Mouse (Mus musculus): ENCODE results near the gene Saysd1. TPM values are rescaled to one million over a fixed set of nuclear protein-coding genes. Genes with fewer than 3 reads are reported as not detected.

Saysd1 gene
- polyA plus RNA-seq, 1 experiment from 2014 or later: 14.6 TPM

DNA sequence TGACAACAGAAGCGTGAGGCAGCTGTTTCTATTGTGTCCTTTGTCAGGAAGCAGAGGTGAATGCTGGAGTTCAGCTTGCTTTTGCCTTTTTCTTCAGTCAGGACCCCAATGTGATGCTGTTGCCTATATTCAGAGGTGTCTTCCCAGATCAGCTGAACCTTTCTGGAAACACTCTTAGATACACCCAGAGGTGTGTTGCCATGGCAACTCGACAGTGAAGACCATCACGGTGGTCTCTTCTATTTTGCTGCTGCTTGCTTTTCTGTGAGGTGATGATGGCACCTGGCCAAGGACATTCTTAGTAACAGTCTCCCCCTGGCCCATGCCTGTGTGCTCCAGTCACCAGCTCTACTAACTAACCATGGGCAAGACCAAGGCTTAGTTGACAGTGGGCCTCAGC, 33.5 kb upstream of the Saysd1 start:
- 86% methylated on average over 3 of the region's 3 CpGs for WGBS
- Histone ChIP-seq H3K9ac (ENCODE audit: low read depth, low read length) (no peak overlapping the region), H3K36me3 (ENCODE audit: control insufficient read depth, insufficient read depth, low read length) (no peaks in the 10 kb centered on the region), H3K4me2 (ENCODE audit: low read depth, low read length) (no peak overlapping the region), H3K4me3 (ENCODE audit: low read depth, low read length) (no peak overlapping the region), H3K27me3 (replicated peaks; ENCODE audit: control insufficient read depth, insufficient read depth, low read length) (no peaks in the 10 kb centered on the region), H3K9me3 (ENCODE audit: control insufficient read depth, low read length) (no peaks in the 10 kb centered on the region), H3K27ac (replicated peaks; ENCODE audit: low read depth, low read length) (no peak overlapping the region), H3K4me1 (ENCODE audit: control insufficient read depth, insufficient read depth, low read length) (no peaks in the 10 kb centered on the region)
- ATAC-seq (ENCODE audit: low read depth) (no peak), DNase-seq (ENCODE audit: low spot score) (no peak)

DNA sequence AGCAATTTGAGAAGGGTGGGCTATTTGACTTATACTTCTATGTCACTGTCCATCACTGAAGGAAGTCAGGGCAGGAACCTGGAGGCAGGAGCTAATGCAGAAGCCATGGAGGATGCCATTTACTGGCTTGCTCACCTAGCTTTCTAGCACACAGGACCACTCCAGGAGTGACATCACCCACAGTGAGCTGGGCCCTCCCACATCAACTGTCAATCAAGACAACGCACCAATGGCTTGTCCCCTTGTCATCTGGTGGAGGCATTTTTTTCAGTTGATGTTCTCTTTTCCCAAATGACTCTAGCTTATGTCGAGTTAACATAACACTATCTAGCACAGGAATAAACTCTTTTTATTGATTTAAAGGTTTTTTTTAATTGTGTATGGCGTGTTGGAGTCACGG, 30.9 kb upstream of the Saysd1 start:
- Histone ChIP-seq H3K4me1 (ENCODE audit: control insufficient read depth, insufficient read depth, low read length) (no peaks in the 10 kb centered on the region), H3K9ac (ENCODE audit: low read depth, low read length) (no peak overlapping the region), H3K36me3 (ENCODE audit: control insufficient read depth, insufficient read depth, low read length) (no peaks in the 10 kb centered on the region), H3K9me3 (ENCODE audit: control insufficient read depth, low read length) (no peaks in the 10 kb centered on the region), H3K27ac (replicated peaks; ENCODE audit: low read depth, low read length) (no peak overlapping the region), H3K4me3 (ENCODE audit: low read depth, low read length) (no peak overlapping the region), H3K4me2 (ENCODE audit: low read depth, low read length) (no peak overlapping the region), H3K27me3 (replicated peaks; ENCODE audit: control insufficient read depth, insufficient read depth, low read length) (no peaks in the 10 kb centered on the region)
- ATAC-seq (ENCODE audit: low read depth) (no peak), DNase-seq (ENCODE audit: low spot score) (no peak)
- 92% methylated on average over 4 of the region's 4 CpGs for WGBS

DNA sequence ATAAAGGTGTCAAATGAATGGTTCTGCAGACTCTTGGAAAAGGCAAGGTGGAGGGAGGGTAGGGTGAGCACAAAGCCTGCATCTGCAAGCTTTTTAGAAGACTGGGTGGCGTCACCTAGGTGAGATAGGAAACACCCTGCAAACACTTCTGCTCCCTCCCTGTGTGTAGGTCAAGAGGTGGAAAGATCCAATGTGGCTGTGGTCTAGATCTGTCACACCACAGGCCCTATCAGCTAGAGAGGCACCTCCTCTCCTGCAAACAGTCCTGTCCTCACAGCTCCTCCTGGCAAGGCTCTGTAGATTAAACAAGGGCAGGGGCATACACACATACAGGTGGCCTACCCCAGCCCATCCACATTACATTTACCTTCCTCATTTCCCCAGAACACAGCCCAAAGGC, 30.1 kb upstream of the Saysd1 start:
- no peaks in the 10 kb centered on the region for H3K36me3 ChIP-seq (ENCODE audit: control insufficient read depth, insufficient read depth, low read length)
- H3K4me1 ChIP-seq (ENCODE audit: control insufficient read depth, insufficient read depth, low read length): no peaks in the 10 kb centered on the region
- no peaks in the 10 kb centered on the region for H3K27me3 ChIP-seq (replicated peaks; ENCODE audit: control insufficient read depth, insufficient read depth, low read length)
- H3K27ac ChIP-seq (replicated peaks; ENCODE audit: low read depth, low read length): no peak overlapping the region
- DNase-seq (ENCODE audit: low spot score): no peak
- H3K4me3 ChIP-seq (ENCODE audit: low read depth, low read length): no peak overlapping the region
- no peaks in the 10 kb centered on the region for H3K9me3 ChIP-seq (ENCODE audit: control insufficient read depth, low read length)
- WGBS: 64% methylated on average over 1 of the region's 1 CpGs
- no peak overlapping the region for H3K9ac ChIP-seq (ENCODE audit: low read depth, low read length)
- no peak for ATAC-seq (ENCODE audit: low read depth)
- H3K4me2 ChIP-seq (ENCODE audit: low read depth, low read length): no peak overlapping the region

DNA sequence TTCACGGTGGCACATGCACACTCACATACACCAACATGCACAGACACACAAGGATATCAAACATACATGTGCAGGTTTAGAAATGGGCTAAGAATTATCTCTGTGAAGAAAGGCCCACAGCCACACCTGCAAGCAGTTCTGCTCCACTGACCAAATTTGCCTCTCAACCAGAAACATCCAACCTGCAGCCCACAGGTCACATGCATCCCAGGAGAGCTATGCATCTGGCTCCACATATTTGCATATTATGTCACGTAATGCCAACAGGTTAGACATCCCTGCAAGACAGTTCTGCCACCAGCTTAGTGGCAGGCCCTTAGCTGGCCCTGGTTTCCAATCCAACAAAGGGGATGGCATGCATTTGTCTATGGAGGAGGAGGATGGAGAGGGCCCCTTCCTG, 29.7 kb upstream of the Saysd1 start:
- DNase-seq (ENCODE audit: low spot score) (no peak), ATAC-seq (ENCODE audit: low read depth) (no peak)
- Histone ChIP-seq H3K4me2 (ENCODE audit: low read depth, low read length) (no peak overlapping the region), H3K36me3 (ENCODE audit: control insufficient read depth, insufficient read depth, low read length) (no peaks in the 10 kb centered on the region), H3K27ac (replicated peaks; ENCODE audit: low read depth, low read length) (no peak overlapping the region), H3K27me3 (replicated peaks; ENCODE audit: control insufficient read depth, insufficient read depth, low read length) (no peaks in the 10 kb centered on the region), H3K9ac (ENCODE audit: low read depth, low read length) (no peak overlapping the region), H3K4me3 (ENCODE audit: low read depth, low read length) (no peak overlapping the region), H3K4me1 (ENCODE audit: control insufficient read depth, insufficient read depth, low read length) (peaks cover 3% of the 10 kb centered on the region; the same call in 1 of the 2 replicates), H3K9me3 (ENCODE audit: control insufficient read depth, low read length) (no peaks in the 10 kb centered on the region)
- 92% methylated on average over 2 of the region's 2 CpGs for WGBS

DNA sequence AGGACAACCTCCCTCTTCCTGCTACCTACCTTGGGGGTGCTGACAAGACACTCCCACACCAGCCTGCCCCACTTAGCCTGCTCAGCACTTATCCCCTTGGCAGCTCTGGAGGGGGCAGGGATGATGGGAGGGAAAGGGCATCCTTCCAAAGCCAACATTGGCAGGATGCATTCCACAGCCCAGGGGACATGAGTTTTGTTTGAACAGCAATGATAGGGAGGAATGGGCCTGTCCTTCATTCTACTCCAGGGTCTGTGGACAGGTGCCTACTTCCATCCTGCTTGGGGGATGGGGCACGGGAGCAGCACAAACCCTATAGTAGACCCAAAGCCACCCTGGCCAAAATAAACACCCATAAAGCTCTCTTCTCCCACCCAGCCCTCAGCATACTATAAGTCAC, 27.1 kb upstream of the Saysd1 start:
- no peak overlapping the region for H3K9ac ChIP-seq (ENCODE audit: low read depth, low read length)
- peaks cover 13% of the 10 kb centered on the region for H3K4me1 ChIP-seq (ENCODE audit: control insufficient read depth, insufficient read depth, low read length)
- 60% methylated on average over 1 of the region's 1 CpGs for WGBS
- H3K27me3 ChIP-seq (replicated peaks; ENCODE audit: control insufficient read depth, insufficient read depth, low read length): no peaks in the 10 kb centered on the region
- H3K36me3 ChIP-seq (ENCODE audit: control insufficient read depth, insufficient read depth, low read length): no peaks in the 10 kb centered on the region
- DNase-seq (ENCODE audit: low spot score) (peak; percentile 34), ATAC-seq (ENCODE audit: low read depth) (no peak)
- H3K4me2 ChIP-seq (ENCODE audit: low read depth, low read length): no peak overlapping the region
- no peak overlapping the region for H3K27ac ChIP-seq (replicated peaks; ENCODE audit: low read depth, low read length)
- H3K4me3 ChIP-seq (ENCODE audit: low read depth, low read length): no peak overlapping the region
- H3K9me3 ChIP-seq (ENCODE audit: control insufficient read depth, low read length): no peaks in the 10 kb centered on the region

DNA sequence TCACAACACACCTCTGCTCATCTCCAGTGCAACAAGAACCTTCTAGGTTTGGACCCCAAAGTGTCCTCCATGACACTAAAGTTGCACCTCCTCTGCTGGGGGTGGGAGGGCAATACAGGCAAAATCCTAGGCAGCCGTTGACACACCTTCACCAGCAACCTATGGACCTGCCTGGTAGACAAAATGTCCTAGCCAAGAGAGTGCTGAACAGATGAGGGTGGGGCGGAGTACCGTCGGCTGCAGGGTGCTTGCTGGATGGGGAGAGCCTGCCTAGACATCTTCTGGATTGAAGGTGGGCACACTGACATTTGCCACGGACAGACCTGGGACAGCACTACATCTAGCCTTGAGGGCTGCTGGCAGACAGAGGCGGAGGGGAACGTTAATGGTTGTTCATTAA, 26.1 kb upstream of the Saysd1 start:
- no peak for ATAC-seq (ENCODE audit: low read depth)
- Histone ChIP-seq H3K4me1 (ENCODE audit: control insufficient read depth, insufficient read depth, low read length) (peaks cover 15% of the 10 kb centered on the region), H3K27ac (replicated peaks; ENCODE audit: low read depth, low read length) (no peak overlapping the region), H3K4me3 (ENCODE audit: low read depth, low read length) (no peak overlapping the region), H3K27me3 (replicated peaks; ENCODE audit: control insufficient read depth, insufficient read depth, low read length) (no peaks in the 10 kb centered on the region), H3K4me2 (ENCODE audit: low read depth, low read length) (no peak overlapping the region), H3K36me3 (ENCODE audit: control insufficient read depth, insufficient read depth, low read length) (no peaks in the 10 kb centered on the region), H3K9me3 (ENCODE audit: control insufficient read depth, low read length) (no peaks in the 10 kb centered on the region), H3K9ac (ENCODE audit: low read depth, low read length) (no peak overlapping the region)
- 89% methylated on average over 7 of the region's 7 CpGs for WGBS
- DNase-seq (ENCODE audit: low spot score): no peak

DNA sequence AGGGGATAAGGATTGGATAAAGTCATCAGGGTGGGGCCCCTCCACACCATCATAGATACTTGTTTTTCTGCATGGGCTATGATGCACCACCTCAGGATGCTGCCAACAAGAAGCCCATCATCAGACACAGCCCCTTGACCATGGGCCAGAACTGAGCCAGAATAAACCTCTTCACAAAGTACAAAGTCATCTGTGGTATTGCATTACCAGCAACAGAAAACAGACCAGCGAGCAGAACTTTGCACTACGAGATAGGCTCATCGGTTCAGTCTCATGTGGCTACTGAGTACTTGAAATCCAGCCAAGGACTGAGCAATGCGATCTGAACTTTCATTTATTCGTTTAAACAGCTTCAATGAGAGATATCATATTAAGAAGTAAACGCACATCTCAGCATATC, 24.4 kb upstream of the Saysd1 start:
- DNase-seq (ENCODE audit: low spot score): peak; percentile 51
- H3K27ac ChIP-seq (replicated peaks; ENCODE audit: low read depth, low read length): 0 out of 2 replicates have a peak overlapping the region, but pooled peaks have one; percentile 39

DNA sequence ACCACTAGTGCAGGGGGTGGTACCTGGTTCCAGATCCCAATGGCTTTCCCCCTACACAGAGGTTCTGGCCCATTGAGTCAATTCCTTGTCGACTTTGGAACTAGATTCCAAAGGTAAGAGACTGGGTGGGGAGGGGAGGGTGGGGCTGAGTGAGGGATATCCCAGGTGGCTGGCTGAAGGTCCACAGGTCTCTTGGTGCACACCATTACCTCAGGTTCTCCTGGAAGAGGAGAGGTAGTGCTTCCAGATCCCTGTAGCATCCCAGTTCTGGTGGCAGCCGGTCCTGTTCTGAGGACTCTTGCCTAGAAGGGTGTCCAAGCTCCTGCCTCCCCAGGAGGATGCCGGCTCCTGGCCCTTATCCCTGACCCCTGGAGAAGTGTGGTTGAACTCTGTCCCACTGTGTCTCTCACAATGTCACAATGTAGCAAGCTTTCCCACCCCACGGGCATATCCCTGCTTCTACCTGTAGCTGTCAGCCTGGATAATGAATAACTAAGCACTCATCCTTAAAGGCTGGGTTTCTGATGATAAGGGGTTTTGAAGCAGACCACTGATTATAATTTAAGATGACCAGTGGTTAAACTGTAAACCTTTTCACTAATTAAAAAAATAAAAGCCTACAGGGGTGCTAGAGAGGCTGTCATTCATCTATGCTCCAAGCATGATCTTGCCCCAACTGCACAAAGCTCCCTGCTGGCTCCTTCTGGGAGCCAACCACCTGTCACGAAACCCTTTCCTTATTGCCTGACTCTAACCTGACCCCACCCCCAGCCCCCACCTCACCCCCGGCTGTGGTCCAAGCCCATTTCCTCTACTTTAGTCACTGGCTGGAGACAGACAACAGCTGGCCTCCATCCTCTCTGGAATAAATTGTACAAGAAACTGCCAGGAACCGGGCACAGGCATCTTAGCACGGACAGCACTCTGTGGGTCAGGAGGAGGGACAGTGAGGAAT, 20.7 kb upstream of the Saysd1 start:
- Histone ChIP-seq H3K4me1 (ENCODE audit: control insufficient read depth, insufficient read depth, low read length) (peaks cover 23% of the 10 kb centered on the region), H3K36me3 (ENCODE audit: control insufficient read depth, insufficient read depth, low read length) (no peaks in the 10 kb centered on the region), H3K4me2 (ENCODE audit: low read depth, low read length) (no peak overlapping the region), H3K9ac (ENCODE audit: low read depth, low read length) (no peak overlapping the region), H3K27ac (replicated peaks; ENCODE audit: low read depth, low read length) (no peak overlapping the region), H3K9me3 (ENCODE audit: control insufficient read depth, low read length) (no peaks in the 10 kb centered on the region), H3K4me3 (ENCODE audit: low read depth, low read length) (no peak overlapping the region), H3K27me3 (replicated peaks; ENCODE audit: control insufficient read depth, insufficient read depth, low read length) (no peaks in the 10 kb centered on the region)
- no peak for ATAC-seq (ENCODE audit: low read depth)
- DNase-seq (ENCODE audit: low spot score): no peak
- 59% methylated on average over 8 of the region's 8 CpGs for WGBS

More for the DNA sequence above, 24.4 kb upstream of the Saysd1 start:
- Histone ChIP-seq H3K4me2 (ENCODE audit: low read depth, low read length) (no peak overlapping the region), H3K27me3 (replicated peaks; ENCODE audit: control insufficient read depth, insufficient read depth, low read length) (no peaks in the 10 kb centered on the region), H3K36me3 (ENCODE audit: control insufficient read depth, insufficient read depth, low read length) (no peaks in the 10 kb centered on the region), H3K9ac (ENCODE audit: low read depth, low read length) (no peak overlapping the region), H3K4me3 (ENCODE audit: low read depth, low read length) (no peak overlapping the region), H3K4me1 (ENCODE audit: control insufficient read depth, insufficient read depth, low read length) (peaks cover 19% of the 10 kb centered on the region), H3K9me3 (ENCODE audit: control insufficient read depth, low read length) (no peaks in the 10 kb centered on the region)
- peak; percentile 39 for ATAC-seq (ENCODE audit: low read depth)
- WGBS: 49% methylated on average over 6 of the region's 6 CpGs

DNA sequence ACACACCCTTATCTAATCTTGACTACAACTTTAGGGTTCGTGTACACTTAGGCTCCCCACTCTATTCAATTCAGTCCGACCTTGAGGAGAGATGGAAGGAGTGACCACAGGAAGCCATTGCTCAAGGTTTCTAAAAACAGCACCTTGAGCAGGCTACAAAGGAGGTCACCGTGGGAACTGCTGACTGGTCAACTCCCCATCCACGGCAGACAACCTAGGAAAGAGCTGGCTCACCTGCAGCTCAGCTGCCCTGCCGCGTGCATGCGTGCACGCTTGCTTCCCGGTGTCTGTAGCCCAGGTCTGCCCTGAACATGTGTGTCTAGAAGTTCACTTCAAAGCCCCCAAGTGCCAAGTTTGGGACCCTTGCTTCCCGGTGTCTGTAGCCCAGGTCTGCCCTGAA, 19.3 kb upstream of the Saysd1 start:
- H3K4me1 ChIP-seq (ENCODE audit: control insufficient read depth, insufficient read depth, low read length): peaks cover 17% of the 10 kb centered on the region; the same call in 1 of the 2 replicates
- ATAC-seq (ENCODE audit: low read depth): no peak
- no peaks in the 10 kb centered on the region for H3K9me3 ChIP-seq (ENCODE audit: control insufficient read depth, low read length)
- no peak overlapping the region for H3K4me3 ChIP-seq (ENCODE audit: low read depth, low read length)
- H3K27ac ChIP-seq (replicated peaks; ENCODE audit: low read depth, low read length): no peak overlapping the region
- H3K4me2 ChIP-seq (ENCODE audit: low read depth, low read length): no peak overlapping the region
- 84% methylated on average over 10 of the region's 10 CpGs for WGBS
- no peaks in the 10 kb centered on the region for H3K27me3 ChIP-seq (replicated peaks; ENCODE audit: control insufficient read depth, insufficient read depth, low read length)
- no peak for DNase-seq (ENCODE audit: low spot score)
- no peaks in the 10 kb centered on the region for H3K36me3 ChIP-seq (ENCODE audit: control insufficient read depth, insufficient read depth, low read length)
- no peak overlapping the region for H3K9ac ChIP-seq (ENCODE audit: low read depth, low read length)
